Mouse (Mus musculus) limb, embryonic 11.5 days (tissue): ENCODE results near the gene BC005561. TPM values are rescaled to one million over a fixed set of nuclear protein-coding genes. Genes with fewer than 3 reads are reported as not detected.
"Not testable (repeated sequence)": the region's sequence is repeated elsewhere in the genome, so short reads cannot be mapped to it uniquely, and the experiment has no call there.

ENCODE experiments used
- ATAC-seq: fragments of 200-750 bp; cut with Nextera tagmentation; 2 replicates; pipeline ENCODE4 v1.8.0; 2017; ENCODE audit warnings: low read depth; ENCODE audit not compliant: insufficient number of reproducible peaks, low FRiP score, low TSS enrichment
- DNase-seq: peaks from one replicate; pipeline ENCODE4 v3.0.0-alpha.2; 2015; ENCODE audit warnings: low spot score
- H3K27ac ChIP-seq: fragments of 300-500 bp; sonication (generic); replicated peaks from 2 replicates; pipeline ENCODE4 v1.5.1; 2014; ENCODE audit warnings: low read depth, mild to moderate bottlenecking, low read length
- H3K27me3 ChIP-seq: fragments of 300-500 bp; sonication (generic); 2 replicates; pipeline ENCODE4 v1.6.1; 2014; ENCODE audit warnings: mild to moderate bottlenecking, low read length, mixed read lengths; ENCODE audit not compliant: control insufficient read depth, insufficient read depth
- H3K36me3 ChIP-seq: fragments of 300-500 bp; sonication (generic); 2 replicates; pipeline ENCODE4 v1.6.1; 2014; ENCODE audit warnings: mild to moderate bottlenecking, low read length, moderate library complexity, mixed read lengths; ENCODE audit not compliant: control insufficient read depth, insufficient read depth
- H3K4me1 ChIP-seq: fragments of 300-500 bp; sonication (generic); 2 replicates; pipeline ENCODE4 v1.6.1; 2014; ENCODE audit warnings: low read length, mixed read lengths; ENCODE audit not compliant: control insufficient read depth, insufficient read depth
- H3K4me2 ChIP-seq: fragments of 300-500 bp; sonication (generic); 2 replicates; pipeline ENCODE4 v1.6.1; 2014; ENCODE audit warnings: low read depth, mild to moderate bottlenecking, moderate library complexity; ENCODE audit not compliant: severe bottlenecking
- H3K4me3 ChIP-seq: fragments of 300-500 bp; sonication (generic); 2 replicates; pipeline ENCODE4 v1.5.1; 2014; ENCODE audit warnings: low read depth, low read length
- H3K9ac ChIP-seq: fragments of 300-500 bp; sonication (generic); 2 replicates; pipeline ENCODE4 v1.6.1; 2014; ENCODE audit warnings: mild to moderate bottlenecking, low read length
- H3K9me3 ChIP-seq: fragments of 300-500 bp; sonication (generic); 2 replicates; pipeline ENCODE4 v1.6.1; 2016; ENCODE audit warnings: low read length; ENCODE audit not compliant: control insufficient read depth
- WGBS: fragments of 180-500 bp; shearing (Covaris S2); extraction: QIAGEN DNeasy Blood & Tissue Kit; methylation state at CpG from one replicate; pipeline ENCODE4 v1.1.7; 2014; 5-methylcytosine and 5-hydroxymethylcytosine counted together
- polyA plus RNA-seq: library from polyadenylated mRNA; unstranded; fragments of >200 nt; fragmentation: Nextera tagmentation; extraction: Ambion mirVana; gene quantifications from 2 replicates; pipeline ENCODE4 v1.2.1, GENCODE M21; 2014

BC005561 gene
- polyA plus RNA-seq, 1 experiment from 2014 or later: 18.1 TPM

DNA sequence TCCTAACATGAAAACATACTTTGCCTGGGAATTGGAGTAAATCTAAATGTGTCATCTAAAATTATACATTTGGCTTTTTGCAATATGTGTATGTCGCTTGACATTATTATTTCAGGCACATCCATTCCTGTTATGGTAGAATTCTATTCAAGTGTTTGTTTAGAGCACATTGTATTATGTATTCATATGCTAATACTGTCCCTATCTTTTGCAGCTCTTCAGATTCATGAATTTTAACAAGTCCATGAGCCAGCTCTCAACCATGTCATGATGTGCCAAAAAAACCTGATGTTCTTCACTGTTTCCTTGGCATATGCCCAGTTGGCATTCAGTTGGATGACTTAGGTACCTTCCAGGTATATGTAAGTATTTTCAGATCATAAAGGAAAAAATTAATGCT, 30.5 kb downstream of the BC005561 start:
- Histone ChIP-seq H3K27ac (no peak overlapping the region), H3K4me1 (no peaks in the 10 kb centered on the region), H3K27me3 (no peaks in the 10 kb centered on the region), H3K36me3 (peaks cover 14% of the 10 kb centered on the region), H3K4me3 (no peak overlapping the region), H3K9ac (no peak overlapping the region), H3K4me2 (no peak overlapping the region), H3K9me3 (no peaks in the 10 kb centered on the region)
- WGBS: 93% methylated on average over 1 of the region's 1 CpGs
- ATAC-seq (no peak), DNase-seq (no peak)

DNA sequence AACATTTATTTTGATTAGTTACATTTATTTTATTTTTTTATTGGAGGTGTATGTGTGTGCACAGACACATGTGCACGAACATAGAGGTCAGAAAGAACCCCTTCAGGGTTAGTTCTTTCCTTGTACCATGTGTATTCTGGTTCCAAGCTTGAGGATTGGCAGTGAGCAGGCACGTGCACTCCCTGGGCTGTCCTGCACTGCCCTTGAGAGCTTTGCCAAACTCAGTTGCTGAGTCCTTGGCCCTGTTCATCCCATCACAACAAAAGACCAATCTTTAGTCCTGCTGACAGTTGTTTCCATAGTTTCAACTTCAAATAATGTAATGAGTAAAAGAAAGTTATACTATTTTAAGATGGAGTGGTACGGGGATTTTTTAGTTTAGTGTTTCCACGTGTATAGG, 31.2 kb downstream of the BC005561 start:
- H3K36me3 ChIP-seq: peaks cover 14% of the 10 kb centered on the region
- H3K27me3 ChIP-seq: no peaks in the 10 kb centered on the region
- H3K9me3 ChIP-seq: no peaks in the 10 kb centered on the region
- no peak overlapping the region for H3K9ac ChIP-seq
- DNase-seq: no peak
- H3K27ac ChIP-seq: no peak overlapping the region
- H3K4me1 ChIP-seq: no peaks in the 10 kb centered on the region
- ATAC-seq: no peak
- no peak overlapping the region for H3K4me2 ChIP-seq
- no peak overlapping the region for H3K4me3 ChIP-seq
- WGBS: 95% methylated on average over 4 of the region's 4 CpGs

DNA sequence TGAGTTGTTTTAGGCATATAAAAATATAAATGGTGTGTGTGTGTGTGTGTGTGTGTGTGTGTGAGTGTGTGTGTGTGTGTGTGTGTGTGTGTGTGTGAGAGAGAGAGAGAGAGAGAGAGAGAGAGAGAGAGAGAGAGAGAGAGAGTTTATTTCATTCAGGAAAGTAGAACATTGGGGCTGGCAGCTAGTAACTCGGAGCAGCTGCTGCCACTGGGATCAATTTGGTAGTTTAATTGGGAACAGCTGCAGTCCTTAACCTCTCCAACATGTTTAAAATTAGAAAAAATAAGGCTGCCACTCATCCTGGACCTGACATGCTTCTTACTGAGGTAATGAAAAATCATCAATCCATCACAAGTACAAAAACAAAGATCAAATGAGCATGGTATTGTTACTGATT, 59.9 kb downstream of the BC005561 start:
- H3K27me3 ChIP-seq, H3K4me3 ChIP-seq, H3K27ac ChIP-seq, H3K9me3 ChIP-seq, H3K36me3 ChIP-seq, H3K4me1 ChIP-seq, H3K9ac ChIP-seq, H3K4me2 ChIP-seq: not testable (repeated sequence)
- ATAC-seq (peak; percentile 55; the same call in 1 of the 2 replicates), DNase-seq (peak; percentile 66)
- 8% methylated on average over 1 of the region's 1 CpGs for WGBS

DNA sequence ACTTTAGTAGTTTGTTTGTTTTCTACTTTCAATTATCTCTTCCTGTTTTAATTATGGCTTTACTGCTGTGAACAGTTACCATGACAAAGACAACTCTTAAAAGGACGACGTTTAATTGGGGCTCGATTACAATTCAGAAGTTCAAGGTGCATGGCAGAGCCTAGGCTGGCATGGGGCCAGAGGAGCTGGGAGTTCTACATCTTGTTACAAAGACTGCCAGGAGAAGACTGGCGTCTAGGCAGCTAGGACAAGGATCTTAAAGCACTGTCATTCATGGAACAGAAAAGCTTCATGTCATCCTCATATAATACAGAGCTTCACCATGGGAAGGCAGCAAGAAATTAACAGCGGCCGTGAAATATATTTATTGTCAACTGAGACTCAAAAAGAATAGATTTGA, 62.6 kb downstream of the BC005561 start:
- Histone ChIP-seq H3K27me3 (no peaks in the 10 kb centered on the region), H3K9ac (no peak overlapping the region), H3K4me3 (peak overlapping the region; percentile 44; the same call in 1 of the 2 replicates), H3K27ac (no peak overlapping the region), H3K9me3 (no peaks in the 10 kb centered on the region), H3K36me3 (no peaks in the 10 kb centered on the region), H3K4me1 (no peaks in the 10 kb centered on the region), H3K4me2 (peak overlapping the region; percentile 22; the same call in 1 of the 2 replicates)
- ATAC-seq (no peak), DNase-seq (no peak)
- WGBS: 57% methylated on average over 6 of the region's 6 CpGs

DNA sequence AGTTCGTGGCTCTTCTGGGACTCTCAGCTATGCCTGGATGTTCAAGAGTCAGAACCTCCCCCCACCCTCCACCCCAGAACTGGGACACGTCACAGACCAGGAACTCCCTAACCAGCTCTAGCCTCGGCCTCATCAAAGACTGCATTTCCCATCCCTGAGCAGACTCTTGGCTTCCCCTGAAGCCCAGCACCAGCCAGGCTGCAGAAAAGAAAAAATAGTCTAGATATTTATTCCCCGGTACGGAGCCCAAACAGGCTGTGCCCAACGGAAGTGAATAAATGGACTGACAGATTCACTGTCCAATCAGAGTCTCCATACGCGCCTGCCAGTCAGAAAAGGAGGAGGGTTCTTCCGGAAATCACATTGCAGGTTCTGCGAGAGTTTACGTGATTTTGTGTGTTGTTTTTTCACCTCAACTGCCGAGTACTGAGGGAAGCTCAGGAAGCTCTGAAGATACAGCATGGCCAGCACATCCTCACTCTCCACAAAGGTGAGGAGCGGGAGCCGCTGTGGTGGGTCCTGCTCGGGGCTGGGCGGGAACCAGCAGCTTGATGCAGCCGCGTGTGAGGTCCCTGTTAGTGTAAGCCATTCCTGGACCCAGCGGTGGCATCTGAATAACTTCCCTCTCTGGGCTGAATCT, 63.2 kb downstream of the BC005561 start:
- H3K4me3 ChIP-seq: peak overlapping the region; percentile 44
- not testable (repeated sequence) for H3K27me3 ChIP-seq, H3K4me1 ChIP-seq, H3K9me3 ChIP-seq, H3K36me3 ChIP-seq, H3K27ac ChIP-seq
- H3K9ac ChIP-seq: peak overlapping the region; percentile 73
- peak; percentile 95 for ATAC-seq
- WGBS: 4% methylated on average over 18 of the region's 19 CpGs
- DNase-seq: peak; percentile 78
- H3K4me2 ChIP-seq: peak overlapping the region; percentile 22; the same call in 1 of the 2 replicates

Other genes with a start within 250 kb of the BC005561 start
- gene Ibsp, start 209.2 kb upstream of the BC005561 start, polyA plus RNA-seq: not detected in 2 replicates
- not detected in 2 replicates for gene Mepe, start 183.0 kb upstream of the BC005561 start, polyA plus RNA-seq
- gene Spp1, start 73.2 kb upstream of the BC005561 start, polyA plus RNA-seq: 5.0 and 9.9 TPM in 2 replicates
- gene Pkd2, start 48.9 kb upstream of the BC005561 start, polyA plus RNA-seq: 21.1 and 25.3 TPM in 2 replicates